Mouse (Mus musculus): ENCODE data around the gene Sufu.

The Sufu gene

DNA sequence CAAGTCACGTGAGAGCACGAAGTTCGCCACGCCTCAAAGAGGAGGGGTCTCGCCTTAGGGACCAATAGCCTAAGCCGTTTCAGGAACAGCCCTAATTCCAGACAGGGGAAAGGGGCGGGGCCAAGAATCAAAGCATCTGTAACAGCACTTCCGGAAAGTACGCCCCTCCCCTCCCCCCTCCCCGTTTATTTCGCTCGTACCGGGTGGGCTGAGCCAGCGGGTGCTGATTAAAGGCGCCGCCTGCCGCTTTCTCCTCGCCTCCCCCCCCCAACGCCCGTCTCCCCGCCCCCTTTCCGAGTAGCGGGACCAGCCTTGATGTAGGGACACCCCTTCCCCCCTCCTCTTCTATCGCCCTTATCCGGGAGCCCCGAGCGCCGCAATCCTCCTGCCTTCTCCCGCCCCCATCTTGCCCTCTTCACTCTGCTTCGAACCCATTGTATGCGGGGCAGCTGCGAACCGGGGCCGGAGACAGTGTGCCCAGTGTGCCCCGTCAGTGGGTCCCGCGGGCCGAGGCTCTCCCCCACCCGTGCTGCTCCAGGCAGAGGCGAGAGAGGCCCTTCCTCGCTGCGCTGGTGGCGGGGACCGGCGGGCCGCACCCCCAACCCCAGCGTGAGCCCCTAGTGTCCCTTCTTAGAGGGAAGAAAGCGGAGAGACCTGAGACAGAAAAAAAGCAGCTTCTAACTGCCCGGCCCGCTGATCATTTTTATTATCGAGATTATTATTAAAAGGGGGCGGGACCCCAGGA is 103.3 kb downstream of the Sufu start:
- DNase-seq (ENCODE audit: low spot score), result peak; percentile 100

- DNase-seq (ENCODE audit: low spot score), result no peak
Observed at GRCm38 (mm10) chr19:46500581-46501341, 104.1 kb downstream of the Sufu start.

DNA sequence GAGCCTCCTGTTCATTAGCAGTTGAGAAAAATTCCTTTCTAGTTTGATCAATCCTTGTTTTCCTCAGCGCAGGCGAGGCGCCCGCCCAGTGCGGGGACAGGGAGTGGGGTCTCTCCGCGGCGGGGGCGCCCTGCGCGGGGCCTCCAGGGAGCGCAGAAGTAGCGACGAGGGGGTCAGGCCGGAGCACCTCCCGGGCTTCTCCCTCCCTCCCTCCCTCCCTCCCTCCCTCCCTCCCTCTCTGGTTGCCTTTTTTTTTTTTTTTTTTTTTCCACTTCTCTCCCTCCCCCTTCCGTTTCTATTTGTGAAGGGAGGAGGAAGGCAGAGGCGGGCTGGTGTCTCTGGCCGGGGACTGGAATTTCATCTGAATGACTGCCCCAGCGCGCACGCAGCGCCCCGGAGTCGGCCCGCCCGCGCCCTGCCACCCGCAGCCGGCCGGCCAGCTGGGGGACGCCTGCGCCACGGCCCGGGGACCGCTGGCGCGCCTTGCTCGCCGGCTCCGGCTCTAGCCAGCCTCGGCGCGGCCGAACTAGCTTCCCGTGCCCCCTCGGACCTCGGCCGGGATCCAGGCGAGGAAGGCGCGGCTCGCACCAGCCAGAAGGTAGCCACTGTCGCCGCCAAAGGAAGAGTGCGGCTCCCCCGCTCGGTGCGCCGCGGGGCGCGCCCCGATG is 104.8 kb downstream of the Sufu start, which contains the start of gene Trim8:
TSS of gene Trim8 (plus strand) at position 302 of the 668 bp plus-strand sequence.
- peak; percentile 91 for DNase-seq (ENCODE audit: low spot score)

GRCm38 (mm10) chr19:46502069-46502455 is 105.4 kb downstream of the Sufu start:
- DNase-seq (ENCODE audit: low spot score), result no peak

GRCm38 (mm10) chr19:46502471-46503166 is 105.9 kb downstream of the Sufu start:
- DNase-seq (ENCODE audit: low spot score), result peak; percentile 66

GRCm38 (mm10) chr19:46503351-46504084 is 106.8 kb downstream of the Sufu start:
- DNase-seq (ENCODE audit: low spot score), result peak; percentile 78

DNA sequence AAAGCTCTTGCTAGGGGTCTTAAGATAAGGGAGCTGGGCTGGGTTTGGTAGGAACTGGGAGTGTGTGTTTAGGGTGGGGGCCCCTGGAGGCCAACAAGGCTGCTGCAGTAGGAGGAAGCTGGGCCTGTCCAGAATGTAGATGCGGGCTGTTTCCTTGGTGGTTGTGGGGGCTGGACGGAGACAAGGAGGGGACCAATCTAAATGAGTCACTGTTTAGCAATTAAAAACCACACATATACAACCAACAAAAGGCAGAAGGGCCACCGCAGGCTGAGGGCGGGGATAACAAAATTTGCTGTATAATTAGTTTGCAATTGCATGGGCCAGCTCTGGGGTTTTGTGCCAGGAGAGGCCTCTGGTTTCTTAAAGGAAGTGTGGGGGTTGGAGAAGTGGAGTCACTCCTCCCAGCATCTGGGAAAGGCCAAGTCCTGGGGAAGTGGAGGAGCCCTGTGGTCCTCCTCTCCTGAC is 107.4 kb downstream of the Sufu start:
- DNase-seq (ENCODE audit: low spot score), result no peak

DNA sequence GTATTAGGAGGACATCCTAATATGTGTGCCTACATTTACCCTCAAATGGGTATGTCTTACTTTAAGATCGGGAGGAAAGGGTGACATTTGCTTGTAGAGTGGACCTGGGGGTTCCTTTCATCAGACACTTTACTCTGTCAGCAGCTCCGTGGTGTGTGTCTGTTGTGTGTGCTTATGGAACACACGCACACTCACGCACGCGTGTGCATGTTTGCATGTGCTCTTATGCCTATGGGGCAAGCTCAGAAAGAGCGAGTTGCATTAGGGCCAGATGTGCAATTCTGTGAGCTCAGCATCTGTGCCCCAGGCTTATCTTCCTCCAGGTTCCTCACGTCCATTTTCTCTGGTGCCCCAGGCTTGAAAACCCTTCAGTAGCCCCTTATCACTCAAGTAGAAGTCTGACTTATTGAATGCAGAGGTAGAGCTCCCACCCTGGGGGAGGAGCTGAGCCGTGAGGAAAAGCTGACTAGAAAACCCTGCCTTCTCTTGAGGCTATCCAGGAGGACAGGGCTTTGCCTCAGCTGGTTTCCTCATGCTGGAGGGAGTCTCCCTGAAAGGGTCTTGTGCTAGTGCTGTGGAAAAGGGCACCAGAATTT is 108.2 kb downstream of the Sufu start:
- no peak for DNase-seq (ENCODE audit: low spot score)

GRCm38 (mm10) chr19:46505646-46506371 is 109.1 kb downstream of the Sufu start:
- no peak for DNase-seq (ENCODE audit: low spot score)

GRCm38 (mm10) chr19:46506372-46506717 is 109.6 kb downstream of the Sufu start:
- no peak for DNase-seq (ENCODE audit: low spot score)

GRCm38 (mm10) chr19:46507181-46507581 is 110.5 kb downstream of the Sufu start:
- DNase-seq (ENCODE audit: low spot score), result no peak

GRCm38 (mm10) chr19:46507806-46508205 is 111.1 kb downstream of the Sufu start:
- no peak for DNase-seq (ENCODE audit: low spot score)

GRCm38 (mm10) chr19:46508738-46509137 is 112.0 kb downstream of the Sufu start:
- DNase-seq (ENCODE audit: low spot score), result no peak

DNA sequence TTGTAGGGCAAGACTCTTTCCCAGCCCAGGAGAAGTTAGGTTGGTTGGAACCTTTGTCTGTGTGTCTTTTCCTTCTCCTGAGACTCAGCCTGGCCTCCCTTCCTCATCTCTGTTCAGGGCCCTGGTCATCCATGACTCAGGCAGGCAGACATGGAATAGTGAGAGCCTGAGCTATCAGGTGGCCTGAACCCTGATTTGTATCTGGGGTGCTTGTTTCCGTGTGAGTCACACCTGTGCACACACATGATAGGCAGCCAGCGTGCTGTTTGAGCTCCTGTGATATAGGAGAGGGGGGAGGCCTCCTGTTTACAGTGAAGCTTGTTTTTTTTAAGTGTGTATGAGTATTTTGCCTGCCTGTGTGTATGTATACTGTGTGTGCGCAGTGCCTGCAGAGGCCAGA is 112.5 kb downstream of the Sufu start:
- DNase-seq (ENCODE audit: low spot score), result no peak

DNA sequence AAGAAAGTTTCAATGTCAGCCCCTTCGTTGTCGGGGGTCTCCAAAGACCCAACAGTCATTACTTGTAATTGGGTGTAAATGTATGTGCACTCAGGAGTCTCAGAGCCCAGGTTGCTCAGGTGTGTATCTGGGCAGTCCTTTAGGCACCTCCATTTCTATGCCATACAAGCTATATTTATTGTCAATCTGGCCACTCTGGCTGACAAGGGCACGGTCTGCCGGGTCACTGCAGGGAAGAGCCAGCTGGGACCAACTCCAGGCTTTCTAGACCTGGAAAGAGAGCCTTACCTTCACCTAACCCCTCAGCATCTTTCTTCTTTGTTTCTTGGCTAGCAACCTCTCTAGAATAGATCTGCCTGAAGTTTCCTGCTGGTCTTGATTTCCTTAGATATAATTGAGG is 113.0 kb downstream of the Sufu start:
- no peak for DNase-seq (ENCODE audit: low spot score)

DNA sequence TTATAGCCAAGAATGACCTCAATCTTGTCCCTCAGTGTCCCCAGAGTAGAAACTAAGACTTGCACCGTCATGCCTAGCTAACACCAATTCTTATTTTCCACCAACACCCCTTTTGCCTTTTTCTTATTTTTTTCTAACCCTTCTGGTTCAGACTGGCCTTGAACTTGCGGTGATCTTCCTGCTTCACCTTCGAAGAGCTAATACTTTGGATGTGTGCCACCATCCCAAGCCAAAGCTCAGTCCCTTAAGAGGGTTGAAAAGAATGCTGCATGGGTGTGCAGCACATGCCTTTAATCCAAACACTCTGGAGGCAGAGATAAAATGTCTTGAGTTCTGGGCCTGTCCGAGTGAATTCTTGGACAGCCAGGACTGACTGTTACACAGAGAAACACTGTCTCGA is 113.7 kb downstream of the Sufu start:
- DNase-seq (ENCODE audit: low spot score), result no peak

DNA sequence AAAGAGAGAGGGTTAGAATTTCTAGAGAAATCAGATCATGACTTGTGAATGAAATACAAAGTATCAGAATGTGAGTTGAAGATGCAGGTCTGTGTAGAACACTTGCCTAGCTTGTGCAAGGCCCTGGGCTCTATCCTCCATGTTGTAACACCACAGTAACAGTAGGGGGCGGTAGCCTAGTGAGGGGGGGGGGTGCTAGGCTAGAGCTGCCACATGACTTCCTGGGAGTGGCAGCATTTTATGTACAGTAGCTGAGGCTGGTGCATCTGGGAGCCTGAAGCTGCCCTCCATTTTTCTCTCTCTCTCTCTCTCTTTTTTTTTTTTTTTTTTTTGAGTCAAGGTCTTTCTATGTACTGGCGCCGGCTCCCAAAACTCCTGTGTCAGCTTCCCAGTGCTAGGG is 114.1 kb downstream of the Sufu start:
- DNase-seq (ENCODE audit: low spot score), result no peak

DNA sequence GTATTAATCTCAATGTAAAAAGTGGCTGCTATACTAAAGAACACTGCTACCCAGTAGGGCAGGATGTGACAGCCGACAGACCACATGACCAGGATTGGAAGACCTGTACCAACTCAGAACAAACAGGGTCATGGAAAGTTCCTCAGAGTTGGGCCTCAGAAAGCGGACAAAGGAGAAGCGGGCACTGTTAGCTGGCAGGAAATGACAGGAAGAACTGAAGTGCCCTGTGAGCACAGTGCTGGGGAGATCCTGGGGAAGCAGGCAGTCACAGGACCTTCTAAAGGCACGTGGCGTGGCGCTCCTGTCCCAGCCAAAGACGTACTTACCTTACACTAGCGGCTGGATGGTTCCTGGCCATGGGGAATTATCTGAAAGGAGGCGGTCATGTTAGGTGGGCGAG is 114.6 kb downstream of the Sufu start:
- DNase-seq (ENCODE audit: low spot score), result no peak

DNA sequence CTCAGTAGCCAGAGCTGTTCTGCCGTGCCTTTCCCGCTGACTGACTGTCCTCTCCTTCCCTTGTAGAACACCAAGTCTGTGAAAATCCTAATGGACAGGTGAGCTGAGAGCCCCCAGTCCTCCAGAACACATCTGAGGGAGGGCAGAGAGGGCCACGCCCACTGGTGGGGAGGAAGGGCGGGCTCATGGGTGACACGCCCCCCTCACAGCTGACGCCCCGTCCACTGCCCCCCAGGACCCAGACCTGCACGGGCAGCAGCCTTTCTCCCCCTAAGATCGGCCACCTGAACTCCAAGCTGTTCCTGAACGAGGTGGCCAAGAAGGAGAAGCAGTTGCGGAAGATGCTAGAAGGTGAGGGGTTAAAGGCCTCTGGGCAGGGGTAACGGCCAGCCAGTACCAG is 117.7 kb downstream of the Sufu start:
- DNase-seq (ENCODE audit: low spot score), result no peak

DNA sequence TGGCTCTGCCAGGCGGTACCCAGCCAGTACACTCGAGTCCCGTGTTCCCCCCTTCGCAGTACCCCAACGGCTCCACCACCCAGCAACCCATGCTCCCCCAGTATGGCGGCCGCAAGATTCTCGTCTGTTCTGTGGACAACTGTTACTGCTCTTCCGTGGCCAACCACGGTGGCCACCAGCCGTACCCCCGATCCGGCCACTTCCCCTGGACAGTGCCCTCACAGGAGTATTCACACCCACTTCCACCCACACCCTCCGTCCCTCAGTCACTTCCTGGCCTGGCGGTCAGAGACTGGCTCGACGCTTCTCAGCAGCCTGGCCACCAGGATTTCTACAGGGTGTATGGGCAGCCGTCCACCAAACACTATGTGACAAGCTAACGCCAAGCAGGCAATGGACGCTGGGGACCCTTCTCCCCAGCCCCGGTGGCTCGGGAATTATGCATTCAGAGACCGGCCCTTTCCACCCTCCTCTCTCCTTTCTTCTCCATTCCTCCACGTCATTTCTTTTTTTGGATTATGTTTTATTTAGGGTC is 118.7 kb downstream of the Sufu start:
- DNase-seq (ENCODE audit: low spot score), result no peak
